Mouse (Mus musculus): ENCODE data around the gene Rprd1b. TPM values are rescaled to one million over a fixed set of nuclear protein-coding genes. Genes with fewer than 3 reads are reported as not detected.

The Rprd1b gene
- polyA plus RNA-seq, 1 experiment = 11.7 TPM

Other genes with a start within 250 kb of the Rprd1b start
- not detected in 2 replicates for gene Vstm2l, start 113.8 kb upstream of the Rprd1b start, polyA plus RNA-seq (2012; ENCODE audit: insufficient read depth, insufficient read length, missing spikeins)
- 6.7 and 7.3 TPM in 2 replicates for gene Tti1, start 64 bp upstream of the Rprd1b start, polyA plus RNA-seq (2012; ENCODE audit: insufficient read depth, insufficient read length, missing spikeins)
- gene Tgm2, start 117.9 kb downstream of the Rprd1b start, polyA plus RNA-seq (2012; ENCODE audit: insufficient read depth, insufficient read length, missing spikeins) = 66.0 and 82.7 TPM in 2 replicates
- gene D630003M21Rik, start 200.7 kb downstream of the Rprd1b start, polyA plus RNA-seq (2012; ENCODE audit: insufficient read depth, insufficient read length, missing spikeins) = 0.36 and 0.58 TPM in 2 replicates
- not detected in 2 replicates for gene Bpi, start 229.6 kb downstream of the Rprd1b start, polyA plus RNA-seq (2012; ENCODE audit: insufficient read depth, insufficient read length, missing spikeins)

All from brown adipose tissue, adult 24 weeks (tissue).